Mouse (Mus musculus) heart, embryonic 13.5 days (tissue): ENCODE data around the gene Spsb1. TPM values are rescaled to one million over a fixed set of nuclear protein-coding genes. Genes with fewer than 3 reads are reported as not detected.
A peak's percentile ranks its signal among the peaks of the same experiment; 100 is the strongest.

Experiments used
- ATAC-seq: fragments of 200-750 bp; cut with Nextera tagmentation; 2 replicates; pipeline ENCODE4 v1.8.0; 2017; ENCODE audit warnings: moderate TSS enrichment; ENCODE audit not compliant: insufficient number of reproducible peaks, low FRiP score, low TSS enrichment; ENCODE audit errors: extremely low read depth
- H3K27ac ChIP-seq: fragments of 300-500 bp; sonication (generic); replicated peaks from 2 replicates; pipeline ENCODE4 v1.5.1; 2015; ENCODE audit warnings: moderate library complexity, mild to moderate bottlenecking, inconsistent platforms
- H3K27me3 ChIP-seq: fragments of 300-500 bp; sonication (generic); replicated peaks from 2 replicates; pipeline ENCODE4 v1.6.1; 2015; ENCODE audit warnings: mild to moderate bottlenecking, inconsistent platforms
- H3K36me3 ChIP-seq: fragments of 300-500 bp; sonication (generic); 2 replicates; pipeline ENCODE4 v1.6.1; 2015; ENCODE audit warnings: mild to moderate bottlenecking, inconsistent platforms
- H3K4me1 ChIP-seq: fragments of 300-500 bp; sonication (generic); 2 replicates; pipeline ENCODE4 v1.6.1; 2015; ENCODE audit warnings: inconsistent platforms
- H3K4me2 ChIP-seq: fragments of 300-500 bp; sonication (generic); 2 replicates; pipeline ENCODE4 v1.6.1; 2015; ENCODE audit warnings: inconsistent platforms, mild to moderate bottlenecking, moderate library complexity
- H3K4me3 ChIP-seq: fragments of 300-500 bp; sonication (generic); 2 replicates; pipeline ENCODE4 v1.5.1; 2015; ENCODE audit warnings: moderate library complexity, mild to moderate bottlenecking, inconsistent platforms
- H3K9ac ChIP-seq: fragments of 300-500 bp; sonication (generic); 2 replicates; pipeline ENCODE4 v1.6.1; 2015; ENCODE audit warnings: inconsistent platforms, mild to moderate bottlenecking, moderate library complexity
- H3K9me3 ChIP-seq: fragments of 300-500 bp; sonication (generic); 2 replicates; pipeline ENCODE4 v1.6.1; 2016; ENCODE audit warnings: inconsistent platforms
- WGBS: fragments of 180-500 bp; shearing (Covaris S2); methylation state at CpG from one replicate; pipeline ENCODE4 v1.1.7; 2015; ENCODE audit warnings: mixed read lengths; 5-methylcytosine and 5-hydroxymethylcytosine counted together
- polyA plus RNA-seq: library from polyadenylated mRNA; unstranded; fragments of >200 nt; fragmentation: Nextera tagmentation; extraction: Ambion mirVana; gene quantifications from 2 replicates; pipeline ENCODE4 v1.2.1, GENCODE M21; 2015

Gene Spsb1
- polyA plus RNA-seq, 1 experiment from 2014 or later = 4.3 TPM

DNA sequence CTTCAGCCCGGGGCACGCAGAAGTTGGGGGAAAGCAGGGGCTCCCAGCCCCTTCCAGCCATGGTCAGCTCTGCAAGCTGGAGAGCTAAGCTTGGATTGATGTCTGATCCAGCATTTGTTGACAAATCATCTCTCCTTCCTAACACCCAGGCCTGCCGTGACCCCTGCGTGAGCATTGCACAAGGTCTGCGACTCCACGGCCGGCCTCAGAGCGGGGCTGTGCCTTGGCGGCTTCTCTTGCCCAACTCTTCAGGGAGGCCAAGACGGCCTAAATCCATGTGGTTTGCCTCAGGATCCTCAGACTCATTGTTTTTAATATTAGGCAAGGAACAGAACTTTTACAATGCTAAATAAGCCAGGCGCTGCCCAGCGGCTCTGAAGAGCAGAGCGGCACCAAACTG lies 3.6 kb downstream of the Spsb1 start:
- Histone ChIP-seq H3K4me2 (no peak overlapping the region), H3K9me3 (no peaks in the 10 kb centered on the region), H3K4me3 (no peak overlapping the region), H3K4me1 (peaks cover 61% of the 10 kb centered on the region), H3K9ac (no peak overlapping the region), H3K27ac (no peak overlapping the region), H3K36me3 (no peaks in the 10 kb centered on the region), H3K27me3 (peaks cover 40% of the 10 kb centered on the region)
- 85% methylated on average over 13 of the region's 13 CpGs for WGBS
- no peak for ATAC-seq

DNA sequence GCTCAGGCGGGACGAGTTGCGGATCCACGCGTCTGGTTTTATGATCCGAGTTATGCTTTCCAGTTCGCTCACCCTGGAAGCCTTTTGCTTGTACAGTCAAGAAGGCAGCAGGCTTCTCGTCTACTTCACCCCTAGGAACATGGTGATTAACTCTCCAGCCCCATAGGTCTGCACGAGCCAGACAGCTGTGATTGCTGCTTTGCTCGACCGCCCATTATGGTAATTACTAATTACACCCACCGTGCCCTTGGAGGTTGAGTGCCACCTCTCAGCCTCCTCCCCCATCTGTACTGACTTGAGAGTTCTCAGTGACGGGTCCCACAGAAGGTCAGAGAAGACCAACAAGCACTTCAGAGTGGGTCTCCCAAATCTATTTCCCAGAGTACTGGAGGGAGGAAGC lies 5.2 kb downstream of the Spsb1 start:
- H3K27me3 ChIP-seq = peaks cover 36% of the 10 kb centered on the region
- no peaks in the 10 kb centered on the region for H3K9me3 ChIP-seq
- peaks cover 60% of the 10 kb centered on the region for H3K4me1 ChIP-seq
- no peak for ATAC-seq
- H3K36me3 ChIP-seq = no peaks in the 10 kb centered on the region
- WGBS = 83% methylated on average over 13 of the region's 13 CpGs
- H3K9ac ChIP-seq = no peak overlapping the region
- H3K4me3 ChIP-seq = no peak overlapping the region
- no peak overlapping the region for H3K4me2 ChIP-seq
- H3K27ac ChIP-seq = no peak overlapping the region

DNA sequence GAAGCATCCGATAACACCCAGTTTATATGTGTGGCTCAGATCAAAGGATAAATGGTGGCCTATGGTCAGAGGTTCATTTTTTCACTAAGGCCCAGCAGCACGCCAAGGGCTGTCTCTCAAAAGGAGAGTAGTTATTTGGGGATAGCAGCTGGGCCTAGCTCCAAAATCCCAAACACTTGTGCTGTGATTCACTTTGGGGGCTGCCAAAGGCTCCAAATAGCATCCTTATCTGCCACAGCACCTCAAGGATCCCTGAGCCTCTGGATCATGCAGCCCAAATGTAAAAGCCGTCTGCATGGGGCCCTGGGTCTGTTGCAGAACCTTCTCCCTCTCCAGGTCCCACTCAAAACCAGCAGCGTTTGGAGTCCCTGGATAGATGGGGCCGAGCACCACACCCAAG lies 6.7 kb downstream of the Spsb1 start:
- ATAC-seq = no peak
- 31% methylated on average over 5 of the region's 5 CpGs for WGBS
- Histone ChIP-seq H3K27ac (peak overlapping the region; percentile 20), H3K9ac (no peak overlapping the region), H3K4me2 (no peak overlapping the region; the same call in 1 of the 2 replicates), H3K4me1 (peaks cover 66% of the 10 kb centered on the region), H3K27me3 (peaks cover 34% of the 10 kb centered on the region), H3K9me3 (no peaks in the 10 kb centered on the region), H3K4me3 (no peak overlapping the region), H3K36me3 (no peaks in the 10 kb centered on the region)

GRCm38 (mm10) chr4:149947396-149947795 lies 7.4 kb downstream of the Spsb1 start:
- no peak overlapping the region for H3K9ac ChIP-seq
- H3K9me3 ChIP-seq = no peaks in the 10 kb centered on the region
- H3K27me3 ChIP-seq = peaks cover 27% of the 10 kb centered on the region
- H3K27ac ChIP-seq = no peak overlapping the region; the same call in 1 of the 2 replicates
- no peaks in the 10 kb centered on the region for H3K36me3 ChIP-seq
- 78% methylated on average over 5 of the region's 5 CpGs for WGBS
- H3K4me2 ChIP-seq = no peak overlapping the region
- H3K4me1 ChIP-seq = peaks cover 68% of the 10 kb centered on the region
- no peak overlapping the region for H3K4me3 ChIP-seq
- ATAC-seq = no peak

DNA sequence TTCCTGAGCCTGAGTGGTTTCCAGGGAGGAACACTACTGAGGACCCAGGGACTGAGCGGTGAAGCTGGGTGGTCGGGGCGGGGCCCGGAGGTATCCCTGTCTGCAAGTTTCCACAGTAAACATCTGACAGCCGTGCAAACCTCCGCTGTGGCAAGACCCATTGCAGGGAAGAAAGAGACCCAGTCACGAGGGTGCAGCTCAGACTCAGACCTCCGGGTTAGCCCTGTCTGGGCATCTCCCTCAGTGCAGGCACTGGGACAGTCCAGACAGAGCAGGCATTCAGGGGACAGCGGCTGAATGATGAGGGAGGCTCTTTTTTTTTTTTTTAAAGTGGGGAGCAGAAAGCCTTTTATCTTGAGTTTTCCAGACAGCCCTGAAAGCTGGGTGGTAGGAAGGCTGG lies 9.6 kb downstream of the Spsb1 start:
- Histone ChIP-seq H3K4me1 (peaks cover 80% of the 10 kb centered on the region), H3K9ac (peak overlapping the region; percentile 28; the same call in 1 of the 2 replicates), H3K27ac (no peak overlapping the region), H3K9me3 (no peaks in the 10 kb centered on the region), H3K27me3 (peaks cover 13% of the 10 kb centered on the region; the same call in 1 of the 2 replicates), H3K4me2 (no peak overlapping the region), H3K36me3 (no peaks in the 10 kb centered on the region), H3K4me3 (no peak overlapping the region)
- ATAC-seq = no peak
- WGBS = 62% methylated on average over 9 of the region's 9 CpGs

- 45% methylated on average over 12 of the region's 12 CpGs for WGBS
Observed at GRCm38 (mm10) chr4:149944214-149944613, 10.6 kb downstream of the Spsb1 start.

GRCm38 (mm10) chr4:149942831-149943741 lies 11.8 kb downstream of the Spsb1 start:
- Histone ChIP-seq H3K27ac (no peak overlapping the region), H3K9ac (no peak overlapping the region), H3K4me2 (no peak overlapping the region), H3K27me3 (peaks cover 13% of the 10 kb centered on the region; the same call in 1 of the 2 replicates), H3K4me3 (no peak overlapping the region), H3K36me3 (no peaks in the 10 kb centered on the region), H3K4me1 (peaks cover 63% of the 10 kb centered on the region), H3K9me3 (no peaks in the 10 kb centered on the region)
- WGBS = 53% methylated on average over 10 of the region's 10 CpGs
- ATAC-seq = no peak

More at GRCm38 (mm10) chr4:149944214-149944613, 10.6 kb downstream of the Spsb1 start:
- no peaks in the 10 kb centered on the region for H3K9me3 ChIP-seq
- 0 out of 2 replicates have a peak overlapping the region, but pooled peaks have one; percentile 19 for H3K9ac ChIP-seq
- H3K4me2 ChIP-seq = no peak overlapping the region
- no peaks in the 10 kb centered on the region for H3K36me3 ChIP-seq
- H3K27ac ChIP-seq = no peak overlapping the region
- peaks cover 71% of the 10 kb centered on the region for H3K4me1 ChIP-seq
- no peak overlapping the region for H3K4me3 ChIP-seq
- H3K27me3 ChIP-seq = peaks cover 13% of the 10 kb centered on the region; the same call in 1 of the 2 replicates
- ATAC-seq = no peak

GRCm38 (mm10) chr4:149941067-149941755 lies 13.6 kb downstream of the Spsb1 start:
- H3K4me2 ChIP-seq = no peak overlapping the region
- no peak overlapping the region for H3K27ac ChIP-seq
- peaks cover 49% of the 10 kb centered on the region for H3K4me1 ChIP-seq
- 68% methylated on average over 18 of the region's 18 CpGs for WGBS
- no peak overlapping the region for H3K9ac ChIP-seq
- H3K36me3 ChIP-seq = no peaks in the 10 kb centered on the region
- no peak for ATAC-seq
- H3K4me3 ChIP-seq = no peak overlapping the region
- peaks cover 9% of the 10 kb centered on the region; the same call in 1 of the 2 replicates for H3K27me3 ChIP-seq
- no peaks in the 10 kb centered on the region for H3K9me3 ChIP-seq

- Histone ChIP-seq H3K4me3 (no peak overlapping the region), H3K4me2 (no peak overlapping the region), H3K4me1 (peaks cover 31% of the 10 kb centered on the region), H3K27ac (no peak overlapping the region), H3K36me3 (no peaks in the 10 kb centered on the region), H3K27me3 (peaks cover 3% of the 10 kb centered on the region; the same call in 1 of the 2 replicates), H3K9me3 (no peaks in the 10 kb centered on the region), H3K9ac (no peak overlapping the region)
- WGBS = 47% methylated on average over 8 of the region's 8 CpGs
- ATAC-seq = no peak
Observed at GRCm38 (mm10) chr4:149938701-149939100, 16.1 kb downstream of the Spsb1 start.

DNA sequence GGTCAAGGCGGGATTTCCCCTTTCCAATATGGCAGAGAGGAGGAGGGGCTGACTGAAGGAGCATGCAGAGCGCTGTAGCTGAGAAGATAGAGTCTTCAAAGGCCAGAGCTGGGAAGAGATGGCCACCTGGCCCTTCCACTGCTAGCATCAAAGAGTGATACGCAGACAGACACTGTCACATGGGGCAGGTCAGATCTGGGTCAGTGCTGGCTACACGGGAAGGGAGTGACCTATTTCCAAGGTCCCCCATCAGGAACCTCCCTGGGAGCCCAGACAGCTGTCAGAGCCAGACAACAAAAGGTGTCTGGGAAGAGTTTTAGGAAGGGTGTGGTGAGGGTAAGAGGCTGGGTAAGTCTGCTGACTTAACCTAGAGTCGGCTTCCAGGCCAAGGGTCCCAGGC lies 17.9 kb downstream of the Spsb1 start:
- Histone ChIP-seq H3K27me3 (peaks cover 3% of the 10 kb centered on the region; the same call in 1 of the 2 replicates), H3K4me1 (peaks cover 15% of the 10 kb centered on the region), H3K9ac (no peak overlapping the region), H3K4me2 (no peak overlapping the region), H3K4me3 (no peak overlapping the region), H3K9me3 (no peaks in the 10 kb centered on the region), H3K27ac (no peak overlapping the region), H3K36me3 (no peaks in the 10 kb centered on the region)
- WGBS = 43% methylated on average over 5 of the region's 5 CpGs
- no peak for ATAC-seq

GRCm38 (mm10) chr4:149935470-149935869 lies 19.4 kb downstream of the Spsb1 start:
- no peak for ATAC-seq
- Histone ChIP-seq H3K27me3 (peaks cover 3% of the 10 kb centered on the region; the same call in 1 of the 2 replicates), H3K4me3 (no peak overlapping the region), H3K36me3 (no peaks in the 10 kb centered on the region), H3K27ac (no peak overlapping the region), H3K9me3 (no peaks in the 10 kb centered on the region), H3K4me2 (no peak overlapping the region), H3K4me1 (peaks cover 7% of the 10 kb centered on the region; the same call in 1 of the 2 replicates), H3K9ac (no peak overlapping the region)
- 76% methylated on average over 6 of the region's 6 CpGs for WGBS
